Mouse (Mus musculus): ENCODE data around the gene Hist2h2be. TPM values are rescaled to one million over a fixed set of nuclear protein-coding genes. Genes with fewer than 3 reads are reported as not detected.
"Not testable (repeated sequence)": the region's sequence is repeated elsewhere in the genome, so short reads cannot be mapped to it uniquely, and the experiment has no call there.

Hist2h2be gene
- polyA plus RNA-seq, 1 experiment from 2014 or later, result 13.5 TPM

- no peak for ATAC-seq (ENCODE audit: insufficient number of reproducible peaks, low FRiP score, low TSS enrichment, low read depth)
- 69% methylated on average over 3 of the region's 3 CpGs for WGBS
- no peak overlapping the region for H3K9ac ChIP-seq
- H3K36me3 ChIP-seq, result no peaks in the 10 kb centered on the region
- no peaks in the 10 kb centered on the region for H3K9me3 ChIP-seq (replicated peaks)
- H3K27me3 ChIP-seq, result no peaks in the 10 kb centered on the region
- no peak overlapping the region for H3K4me3 ChIP-seq (replicated peaks)
- no peak overlapping the region for H3K27ac ChIP-seq (replicated peaks)
- 0 out of 2 replicates have a peak, but pooled peaks cover 4% of the 10 kb centered on the region for H3K4me1 ChIP-seq
- H3K4me2 ChIP-seq (replicated peaks), result no peak overlapping the region
Observed at GRCm38 (mm10) chr3:96207819-96208218, 13.1 kb upstream of the Hist2h2be start.

- WGBS, result 21% methylated on average over 15 of the region's 15 CpGs
- no peak overlapping the region for H3K4me2 ChIP-seq (replicated peaks)
- H3K4me1 ChIP-seq, result 0 out of 2 replicates have a peak, but pooled peaks cover 4% of the 10 kb centered on the region
- no peaks in the 10 kb centered on the region for H3K9me3 ChIP-seq (replicated peaks)
- no peak overlapping the region for H3K4me3 ChIP-seq (replicated peaks)
- no peaks in the 10 kb centered on the region for H3K36me3 ChIP-seq
- no peak overlapping the region for H3K9ac ChIP-seq
- no peak for ATAC-seq (ENCODE audit: insufficient number of reproducible peaks, low FRiP score, low TSS enrichment, low read depth)
- no peak overlapping the region for H3K27ac ChIP-seq (replicated peaks)
- H3K27me3 ChIP-seq, result no peaks in the 10 kb centered on the region
Observed at GRCm38 (mm10) chr3:96209242-96209641, 11.7 kb upstream of the Hist2h2be start.

GRCm38 (mm10) chr3:96219191-96219641, 1.7 kb upstream of the Hist2h2be start:
- Histone ChIP-seq H3K27ac (replicated peaks) (peak overlapping the region; percentile 100), H3K9me3 (replicated peaks) (no peaks in the 10 kb centered on the region), H3K9ac (peak overlapping the region; percentile 76), H3K27me3 (no peaks in the 10 kb centered on the region), H3K36me3 (no peaks in the 10 kb centered on the region), H3K4me2 (replicated peaks) (peak overlapping the region; percentile 69), H3K4me3 (replicated peaks) (peak overlapping the region; percentile 65), H3K4me1 (peaks cover 31% of the 10 kb centered on the region)
- ATAC-seq (ENCODE audit: insufficient number of reproducible peaks, low FRiP score, low TSS enrichment, low read depth), result no peak
- WGBS, result under 1% methylated on average over 12 of the region's 12 CpGs

GRCm38 (mm10) chr3:96219661-96220130, 1.2 kb upstream of the Hist2h2be start, which contains the start of the genes Bola1 and Hist2h2ab:
Gene Bola1 (minus strand): TSS chr3:96219709.
Gene Hist2h2ab (plus strand): TSS chr3:96219865.
- under 1% methylated on average over 34 of the region's 37 CpGs for WGBS
- H3K4me2 ChIP-seq (replicated peaks), result peak within 1 kb of the TSS; percentile 69
- H3K9ac ChIP-seq, result peak within 1 kb of the TSS; percentile 76
- H3K4me1 ChIP-seq, result peaks cover 31% of the 10 kb centered on the region
- H3K36me3 ChIP-seq, result no peaks in the 10 kb centered on the region
- no peaks in the 10 kb centered on the region for H3K9me3 ChIP-seq (replicated peaks)
- ATAC-seq (ENCODE audit: insufficient number of reproducible peaks, low FRiP score, low TSS enrichment, low read depth), result peak; percentile 87
- H3K27ac ChIP-seq (replicated peaks), result peak within 1 kb of the TSS; percentile 100
- H3K27me3 ChIP-seq, result no peaks in the 10 kb centered on the region
- peak within 1 kb of the TSS; percentile 65 for H3K4me3 ChIP-seq (replicated peaks)

- not testable (repeated sequence) for H3K9me3 ChIP-seq (replicated peaks); H3K27me3 ChIP-seq; H3K36me3 ChIP-seq
- WGBS, result under 1% methylated on average over 41 of the region's 47 CpGs
- H3K27ac ChIP-seq (replicated peaks), result peak overlapping the region; percentile 100
- peak overlapping the region; percentile 69 for H3K4me2 ChIP-seq (replicated peaks)
- peaks cover 31% of the 10 kb centered on the region for H3K4me1 ChIP-seq
- ATAC-seq (ENCODE audit: insufficient number of reproducible peaks, low FRiP score, low TSS enrichment, low read depth), result 0 out of 2 replicates have a peak, but pooled peaks have one; percentile 0
- peak overlapping the region; percentile 65 for H3K4me3 ChIP-seq (replicated peaks)
- H3K9ac ChIP-seq, result peak overlapping the region; percentile 76
Observed at GRCm38 (mm10) chr3:96220131-96220764, 671 bp upstream of the Hist2h2be start.

GRCm38 (mm10) chr3:96221640-96222038, 720 bp downstream of the Hist2h2be start:
- Histone ChIP-seq H3K4me3 (replicated peaks) (peak overlapping the region; percentile 65), H3K4me1 (peaks cover 31% of the 10 kb centered on the region), H3K36me3 (no peaks in the 10 kb centered on the region), H3K9ac (peak overlapping the region; percentile 52), H3K4me2 (replicated peaks) (peak overlapping the region; percentile 69), H3K9me3 (replicated peaks) (no peaks in the 10 kb centered on the region), H3K27me3 (no peaks in the 10 kb centered on the region), H3K27ac (replicated peaks) (peak overlapping the region; percentile 100)
- WGBS, result 20% methylated on average over 9 of the region's 9 CpGs
- no peak for ATAC-seq (ENCODE audit: insufficient number of reproducible peaks, low FRiP score, low TSS enrichment, low read depth)

GRCm38 (mm10) chr3:96222774-96223173, 1.9 kb downstream of the Hist2h2be start:
- ATAC-seq (ENCODE audit: insufficient number of reproducible peaks, low FRiP score, low TSS enrichment, low read depth), result no peak
- Histone ChIP-seq H3K27ac (replicated peaks) (no peak overlapping the region), H3K4me1 (peaks cover 35% of the 10 kb centered on the region), H3K27me3 (no peaks in the 10 kb centered on the region), H3K4me2 (replicated peaks) (peak overlapping the region; percentile 69; the same call in 1 of the 2 replicates), H3K9me3 (replicated peaks) (no peaks in the 10 kb centered on the region), H3K36me3 (no peaks in the 10 kb centered on the region), H3K4me3 (replicated peaks) (no peak overlapping the region), H3K9ac (no peak overlapping the region)
- WGBS, result 87% methylated on average over 4 of the region's 4 CpGs

- H3K4me2 ChIP-seq (replicated peaks), result no peak overlapping the region
- peaks cover 27% of the 10 kb centered on the region for H3K4me1 ChIP-seq
- no peak overlapping the region for H3K9ac ChIP-seq
- H3K4me3 ChIP-seq (replicated peaks), result no peak overlapping the region
- no peaks in the 10 kb centered on the region for H3K36me3 ChIP-seq
- H3K27ac ChIP-seq (replicated peaks), result no peak overlapping the region
- H3K9me3 ChIP-seq (replicated peaks), result no peaks in the 10 kb centered on the region
- no peak for ATAC-seq (ENCODE audit: insufficient number of reproducible peaks, low FRiP score, low TSS enrichment, low read depth)
- 42% methylated on average over 2 of the region's 2 CpGs for WGBS
- no peaks in the 10 kb centered on the region for H3K27me3 ChIP-seq
Observed at GRCm38 (mm10) chr3:96225421-96225820, 4.5 kb downstream of the Hist2h2be start.

- no peaks in the 10 kb centered on the region for H3K27me3 ChIP-seq
- H3K36me3 ChIP-seq, result no peaks in the 10 kb centered on the region
- no peak overlapping the region for H3K4me2 ChIP-seq (replicated peaks)
- H3K4me1 ChIP-seq, result peaks cover 17% of the 10 kb centered on the region
- 52% methylated on average over 8 of the region's 8 CpGs for WGBS
- no peak for ATAC-seq (ENCODE audit: insufficient number of reproducible peaks, low FRiP score, low TSS enrichment, low read depth)
- no peak overlapping the region for H3K9ac ChIP-seq
- no peaks in the 10 kb centered on the region for H3K9me3 ChIP-seq (replicated peaks)
- H3K4me3 ChIP-seq (replicated peaks), result no peak overlapping the region
- no peak overlapping the region for H3K27ac ChIP-seq (replicated peaks)
Observed at GRCm38 (mm10) chr3:96226695-96227648, 6.1 kb downstream of the Hist2h2be start.

GRCm38 (mm10) chr3:96228828-96229227, 7.9 kb downstream of the Hist2h2be start:
- Histone ChIP-seq H3K4me2 (replicated peaks) (no peak overlapping the region), H3K27me3 (no peaks in the 10 kb centered on the region), H3K4me1 (0 out of 2 replicates have a peak, but pooled peaks cover 4% of the 10 kb centered on the region), H3K27ac (replicated peaks) (no peak overlapping the region), H3K9ac (no peak overlapping the region), H3K9me3 (replicated peaks) (no peaks in the 10 kb centered on the region), H3K4me3 (replicated peaks) (no peak overlapping the region), H3K36me3 (no peaks in the 10 kb centered on the region)
- ATAC-seq (ENCODE audit: insufficient number of reproducible peaks, low FRiP score, low TSS enrichment, low read depth), result no peak
- WGBS, result 64% methylated on average over 2 of the region's 2 CpGs

GRCm38 (mm10) chr3:96230404-96230803, 9.5 kb downstream of the Hist2h2be start:
- 71% methylated on average over 2 of the region's 2 CpGs for WGBS

More at GRCm38 (mm10) chr3:96230404-96230803, 9.5 kb downstream of the Hist2h2be start:
- Histone ChIP-seq H3K9me3 (replicated peaks) (no peaks in the 10 kb centered on the region), H3K4me1 (0 out of 2 replicates have a peak, but pooled peaks cover 4% of the 10 kb centered on the region), H3K36me3 (no peaks in the 10 kb centered on the region), H3K4me3 (replicated peaks) (no peak overlapping the region), H3K9ac (no peak overlapping the region), H3K4me2 (replicated peaks) (no peak overlapping the region), H3K27me3 (no peaks in the 10 kb centered on the region), H3K27ac (replicated peaks) (no peak overlapping the region)
- ATAC-seq (ENCODE audit: insufficient number of reproducible peaks, low FRiP score, low TSS enrichment, low read depth), result no peak

Data from embryonic facial prominence, embryonic 15.5 days (tissue).